Mouse (Mus musculus): ENCODE data around the gene P4hb. TPM values are rescaled to one million over a fixed set of nuclear protein-coding genes. Genes with fewer than 3 reads are reported as not detected.

The P4hb gene
- 831 and 838 TPM in 2 replicates for polyA plus RNA-seq (2015; fragmentation: Nextera tagmentation; extraction: Ambion mirVana)

DNA sequence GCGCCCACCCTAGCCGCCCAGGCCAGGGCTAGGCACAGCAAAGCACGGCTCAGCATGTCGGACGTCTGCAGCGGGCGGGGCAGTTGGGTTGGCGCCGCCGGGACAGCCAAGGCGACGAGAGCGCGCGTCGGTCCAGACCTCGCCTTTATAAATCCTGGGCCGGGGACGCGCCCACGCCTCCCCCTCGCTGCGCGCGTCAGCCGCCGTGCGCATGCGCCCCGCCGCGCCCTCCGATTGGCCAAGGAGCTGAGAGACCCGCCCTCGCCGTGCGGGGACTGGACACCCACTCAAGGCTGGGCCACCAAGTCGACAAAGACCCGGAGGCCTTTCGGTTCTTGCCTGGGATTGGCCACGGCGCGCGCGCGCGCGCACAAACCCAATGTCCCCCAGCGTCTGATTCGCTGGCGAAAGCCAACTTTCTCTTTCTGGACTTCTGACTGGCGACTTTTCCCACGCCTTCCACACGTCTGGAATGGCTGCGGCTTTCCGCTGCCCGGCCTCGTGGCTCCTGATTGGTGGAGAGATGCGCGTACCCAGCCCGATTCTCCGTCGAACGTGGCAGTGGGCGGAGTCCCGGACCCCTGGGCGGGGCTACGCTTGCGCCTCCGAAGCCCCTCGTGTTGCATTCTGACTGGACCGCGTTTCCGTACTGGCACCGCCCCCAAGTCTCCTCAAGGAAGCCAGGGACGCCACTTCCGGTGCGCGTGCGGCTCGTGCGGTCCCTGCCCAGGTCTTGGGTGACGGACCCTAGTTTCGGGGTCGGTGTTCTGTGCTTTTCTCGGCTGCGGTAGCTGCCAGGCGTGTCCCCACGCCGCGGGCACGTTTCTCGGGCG lies at the start of gene P4hb:
TSS of gene P4hb (minus strand) at position 502 of the 833 bp plus-strand sequence.
- H3K9ac ChIP-seq: peak within 1 kb of the TSS; percentile 94
- ATAC-seq (ENCODE audit: insufficient number of reproducible peaks, low FRiP score, low TSS enrichment, low read depth): peak; percentile 96
- H3K27ac ChIP-seq (replicated peaks): peak within 1 kb of the TSS; percentile 98
- H3K9me3 ChIP-seq (replicated peaks): no peaks in the 10 kb centered on the region
- peak within 1 kb of the TSS; percentile 97 for H3K4me3 ChIP-seq (replicated peaks)
- H3K4me2 ChIP-seq (replicated peaks): peak within 1 kb of the TSS; percentile 75
- peaks cover 43% of the 10 kb centered on the region for H3K36me3 ChIP-seq
- WGBS: under 1% methylated on average over 94 of the region's 94 CpGs
- peaks cover 25% of the 10 kb centered on the region for H3K4me1 ChIP-seq
- H3K27me3 ChIP-seq: no peaks in the 10 kb centered on the region

DNA sequence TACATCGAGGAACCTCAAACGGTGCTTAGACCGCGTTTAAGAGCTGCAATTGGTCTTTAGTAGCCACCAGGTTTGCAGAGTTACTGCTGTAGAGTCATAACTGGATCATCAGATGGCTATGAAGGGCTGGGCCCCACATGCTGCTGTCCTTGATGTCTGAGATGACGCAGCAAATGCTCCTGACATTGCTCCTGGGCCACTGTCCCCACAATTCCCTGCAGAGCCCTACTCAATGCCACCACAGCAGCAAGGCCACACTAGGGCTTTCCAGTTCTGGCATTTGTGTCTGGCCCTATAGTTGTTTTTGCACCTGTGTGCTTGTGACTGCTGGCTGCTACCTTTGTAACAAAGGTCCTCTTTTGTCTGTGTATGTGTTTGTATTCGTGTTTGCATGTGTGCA lies 49.8 kb upstream of the P4hb start:
- Histone ChIP-seq H3K27me3 (no peaks in the 10 kb centered on the region), H3K36me3 (peaks cover 56% of the 10 kb centered on the region), H3K27ac (replicated peaks) (no peak overlapping the region), H3K4me3 (replicated peaks) (no peak overlapping the region), H3K4me2 (replicated peaks) (no peak overlapping the region), H3K4me1 (peaks cover 22% of the 10 kb centered on the region), H3K9ac (no peak overlapping the region), H3K9me3 (replicated peaks) (no peaks in the 10 kb centered on the region)
- ATAC-seq (ENCODE audit: insufficient number of reproducible peaks, low FRiP score, low TSS enrichment, low read depth): no peak
- 89% methylated on average over 6 of the region's 6 CpGs for WGBS

DNA sequence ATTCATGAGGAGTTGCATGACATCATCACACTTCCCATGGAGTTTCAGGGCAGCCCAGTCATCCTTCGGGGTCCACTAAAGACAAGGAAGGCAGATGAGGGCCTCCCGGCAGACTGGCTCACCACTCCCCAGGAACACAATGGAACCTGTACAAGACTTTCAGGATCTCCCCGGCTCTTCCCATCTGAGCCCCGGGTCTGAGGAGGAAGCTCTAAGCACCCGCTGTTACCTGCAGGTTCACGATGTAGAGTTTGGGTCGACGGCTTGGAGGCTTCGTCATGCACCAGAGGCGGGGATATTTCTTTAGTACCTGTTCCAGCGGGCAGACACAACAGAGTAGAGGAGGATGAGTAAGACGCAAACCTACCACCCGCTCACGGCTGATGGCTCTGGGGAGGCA lies 47.1 kb upstream of the P4hb start:
- ATAC-seq (ENCODE audit: insufficient number of reproducible peaks, low FRiP score, low TSS enrichment, low read depth): no peak
- no peak overlapping the region for H3K4me3 ChIP-seq (replicated peaks)
- H3K9me3 ChIP-seq (replicated peaks): no peaks in the 10 kb centered on the region
- WGBS: 92% methylated on average over 14 of the region's 14 CpGs
- H3K27ac ChIP-seq (replicated peaks): no peak overlapping the region
- H3K9ac ChIP-seq: no peak overlapping the region
- H3K36me3 ChIP-seq: peaks cover 51% of the 10 kb centered on the region
- no peak overlapping the region for H3K4me2 ChIP-seq (replicated peaks)
- H3K27me3 ChIP-seq: no peaks in the 10 kb centered on the region
- peaks cover 30% of the 10 kb centered on the region for H3K4me1 ChIP-seq

DNA sequence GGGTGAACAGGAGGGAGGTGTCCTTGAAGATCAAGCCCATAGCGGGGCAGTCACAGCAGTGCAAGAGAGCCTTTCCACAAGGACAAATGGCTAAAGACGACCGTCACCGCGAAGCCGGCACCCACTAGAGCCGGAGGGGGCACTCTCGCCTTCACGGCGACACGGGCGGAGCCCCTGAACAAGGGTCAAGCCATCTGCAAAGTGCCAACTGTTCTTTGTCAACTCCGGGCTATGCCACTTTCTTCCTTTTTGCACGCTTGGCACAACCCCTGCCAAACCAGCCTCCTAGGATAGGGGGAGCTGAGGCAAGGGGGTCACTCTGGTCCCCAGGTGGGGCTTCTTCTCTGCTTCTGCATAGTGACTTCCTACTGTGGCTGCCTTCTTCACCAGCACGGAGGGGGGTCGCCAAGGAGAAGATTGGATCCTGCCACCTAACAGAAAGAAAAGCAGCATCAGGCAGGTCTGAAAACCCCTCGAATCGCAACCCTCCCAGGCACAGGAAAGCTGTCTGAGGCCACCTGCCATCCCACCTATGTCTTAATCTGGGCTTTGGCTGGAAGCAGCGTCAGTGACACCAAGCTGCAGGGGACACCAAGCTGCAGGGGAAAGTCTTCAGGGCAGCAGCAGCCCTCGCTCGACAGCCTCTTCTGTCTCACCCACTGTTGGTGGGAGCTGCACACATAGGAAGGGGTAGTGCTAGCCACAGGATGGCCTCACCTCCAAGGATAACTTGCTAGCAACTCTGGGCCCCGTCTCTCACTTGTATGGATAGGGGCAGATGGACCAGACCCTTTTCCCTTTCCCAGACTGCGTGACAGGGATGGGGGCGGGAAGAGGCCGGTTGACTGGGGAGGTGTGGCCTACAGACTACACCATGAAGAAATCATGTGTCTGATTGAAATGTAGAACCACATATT lies 45.8 kb upstream of the P4hb start:
- Histone ChIP-seq H3K4me2 (replicated peaks) (no peak overlapping the region), H3K27me3 (no peaks in the 10 kb centered on the region), H3K27ac (replicated peaks) (no peak overlapping the region), H3K4me3 (replicated peaks) (no peak overlapping the region), H3K36me3 (peaks cover 60% of the 10 kb centered on the region), H3K9ac (no peak overlapping the region), H3K9me3 (replicated peaks) (no peaks in the 10 kb centered on the region), H3K4me1 (peaks cover 21% of the 10 kb centered on the region)
- ATAC-seq (ENCODE audit: insufficient number of reproducible peaks, low FRiP score, low TSS enrichment, low read depth): no peak
- WGBS: 93% methylated on average over 25 of the region's 25 CpGs

DNA sequence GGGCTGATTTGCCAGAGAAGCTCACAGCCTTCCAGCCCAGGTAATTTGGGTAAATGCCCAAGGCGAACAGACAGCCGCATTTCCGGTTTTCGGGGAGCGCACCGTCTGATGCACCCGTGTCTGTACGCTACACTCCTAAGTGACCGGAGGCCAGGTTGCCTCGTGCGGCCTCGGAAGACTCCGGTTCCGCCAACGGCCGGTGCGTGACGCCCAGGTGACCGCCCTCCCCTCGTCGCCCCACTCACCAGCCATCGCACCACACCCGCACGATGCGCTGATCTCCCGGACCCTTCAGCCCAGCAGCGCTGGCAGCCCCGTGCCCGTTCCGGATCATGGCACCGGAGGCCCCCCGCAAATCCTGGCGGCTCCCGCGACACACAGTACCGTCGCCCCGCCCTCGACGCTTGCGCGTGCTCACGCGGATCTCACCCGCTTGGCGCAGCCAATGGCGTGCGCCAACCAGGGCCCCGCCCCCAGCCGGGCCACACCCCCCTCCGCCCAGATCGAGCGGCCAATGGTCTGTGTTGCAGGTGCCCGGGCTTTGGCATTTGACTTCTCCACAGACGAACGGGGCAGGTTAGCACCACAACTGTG lies 44.6 kb upstream of the P4hb start, which contains the start of gene Pcyt2:
TSS of gene Pcyt2 (minus strand) at position 418 of the 594 bp plus-strand sequence.
- H3K9me3 ChIP-seq (replicated peaks): no peaks in the 10 kb centered on the region
- H3K27me3 ChIP-seq: no peaks in the 10 kb centered on the region
- peak within 1 kb of the TSS; percentile 74 for H3K4me2 ChIP-seq (replicated peaks)
- peaks cover 19% of the 10 kb centered on the region for H3K4me1 ChIP-seq
- H3K9ac ChIP-seq: peak within 1 kb of the TSS; percentile 72
- H3K4me3 ChIP-seq (replicated peaks): peak within 1 kb of the TSS; percentile 80
- H3K36me3 ChIP-seq: peaks cover 64% of the 10 kb centered on the region
- WGBS: under 1% methylated on average over 56 of the region's 56 CpGs
- peak; percentile 91 for ATAC-seq (ENCODE audit: insufficient number of reproducible peaks, low FRiP score, low TSS enrichment, low read depth)
- H3K27ac ChIP-seq (replicated peaks): peak within 1 kb of the TSS; percentile 77

DNA sequence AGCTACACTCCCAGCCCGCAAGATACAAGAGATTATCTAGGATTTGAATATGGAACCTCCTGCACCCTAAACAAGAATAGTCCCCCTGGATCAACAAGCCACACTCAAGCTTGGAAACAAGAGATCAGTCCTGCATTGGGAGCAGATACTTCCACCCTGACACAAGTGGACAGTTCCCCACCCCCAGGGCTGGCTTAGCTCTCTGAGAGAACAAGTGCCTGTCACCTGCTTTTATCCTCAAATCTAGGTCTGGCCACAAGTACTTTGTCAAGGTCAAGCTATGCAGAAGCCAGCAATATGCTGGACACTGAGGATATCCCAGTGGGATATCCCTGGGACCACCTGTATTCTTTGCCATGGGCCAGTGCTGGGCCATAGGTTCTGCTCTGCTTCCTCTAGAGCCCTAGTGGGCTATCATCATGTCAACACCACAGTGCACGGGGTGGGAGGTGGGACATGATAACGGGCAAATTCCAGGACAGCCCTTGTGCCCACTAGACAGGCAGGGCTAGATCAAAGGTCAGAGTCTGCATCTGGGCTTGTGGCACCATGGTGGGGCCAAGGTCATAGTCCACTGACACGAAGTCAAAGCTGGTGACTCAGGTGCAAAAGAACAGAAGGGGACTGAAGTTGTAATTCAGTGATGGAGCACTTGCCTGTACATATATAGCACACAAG lies 43.7 kb upstream of the P4hb start:
- Histone ChIP-seq H3K4me2 (replicated peaks) (peak overlapping the region; percentile 74), H3K27me3 (no peaks in the 10 kb centered on the region), H3K27ac (replicated peaks) (0 out of 2 replicates have a peak overlapping the region, but pooled peaks have one; percentile 77), H3K9me3 (replicated peaks) (no peaks in the 10 kb centered on the region), H3K9ac (peak overlapping the region; percentile 72), H3K36me3 (peaks cover 67% of the 10 kb centered on the region), H3K4me1 (peaks cover 19% of the 10 kb centered on the region), H3K4me3 (replicated peaks) (peak overlapping the region; percentile 80)
- WGBS: 43% methylated on average over 4 of the region's 4 CpGs
- no peak for ATAC-seq (ENCODE audit: insufficient number of reproducible peaks, low FRiP score, low TSS enrichment, low read depth)

DNA sequence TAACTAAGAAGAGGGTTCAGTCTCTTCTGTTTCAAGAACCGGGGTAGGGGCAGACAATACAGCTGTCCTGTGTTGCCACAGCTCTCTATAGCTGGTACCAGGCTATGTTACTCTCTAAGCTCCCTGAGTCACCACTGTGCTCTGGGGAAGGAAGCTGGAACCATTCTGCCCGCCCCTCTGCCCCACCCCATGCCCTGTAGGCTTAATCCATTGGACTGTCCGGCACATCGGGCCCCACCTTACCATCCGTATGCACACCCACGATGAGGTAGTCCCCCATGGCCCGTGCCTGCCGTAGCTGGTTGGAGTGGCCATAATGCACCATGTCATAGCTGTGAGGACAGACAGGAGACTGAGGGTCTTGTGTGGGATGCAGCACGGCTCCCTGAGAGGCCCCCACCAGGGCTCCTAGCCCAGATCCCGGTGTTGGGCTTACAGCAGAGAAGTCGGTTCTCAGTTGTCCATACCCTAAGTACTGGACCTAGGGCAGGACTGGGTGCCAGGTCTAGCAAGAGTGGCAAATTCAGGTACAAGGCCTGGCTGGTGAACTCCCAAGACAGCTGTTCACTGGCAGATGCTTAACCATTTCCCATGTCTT lies 42.7 kb upstream of the P4hb start:
- Histone ChIP-seq H3K4me1 (peaks cover 19% of the 10 kb centered on the region), H3K9me3 (replicated peaks) (no peaks in the 10 kb centered on the region), H3K27ac (replicated peaks) (no peak overlapping the region), H3K4me2 (replicated peaks) (no peak overlapping the region), H3K9ac (no peak overlapping the region), H3K36me3 (peaks cover 67% of the 10 kb centered on the region), H3K27me3 (no peaks in the 10 kb centered on the region), H3K4me3 (replicated peaks) (no peak overlapping the region)
- WGBS: 90% methylated on average over 11 of the region's 11 CpGs
- ATAC-seq (ENCODE audit: insufficient number of reproducible peaks, low FRiP score, low TSS enrichment, low read depth): no peak

DNA sequence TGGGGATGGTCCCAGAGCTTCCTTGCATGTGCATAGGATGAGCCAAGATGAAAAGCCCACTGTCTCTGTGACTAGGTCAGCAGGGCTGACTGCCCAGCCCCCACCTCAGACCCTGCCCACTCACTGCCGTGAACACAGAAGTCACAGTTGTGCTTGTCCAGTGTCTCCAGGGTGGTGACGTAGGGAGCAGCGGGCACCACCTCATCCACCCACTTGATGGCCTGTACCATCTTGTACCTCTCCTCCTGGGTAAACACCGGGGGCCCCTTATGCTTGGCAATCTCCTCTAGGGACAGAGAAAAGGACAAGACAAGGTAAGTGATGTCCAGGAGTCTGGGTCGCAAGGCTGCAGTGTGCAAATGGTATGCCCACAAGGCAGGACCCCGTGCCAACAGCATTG lies 42.1 kb upstream of the P4hb start:
- WGBS: 91% methylated on average over 6 of the region's 6 CpGs
- no peak overlapping the region for H3K9ac ChIP-seq
- no peak for ATAC-seq (ENCODE audit: insufficient number of reproducible peaks, low FRiP score, low TSS enrichment, low read depth)
- no peak overlapping the region for H3K4me3 ChIP-seq (replicated peaks)
- no peaks in the 10 kb centered on the region for H3K9me3 ChIP-seq (replicated peaks)
- peaks cover 66% of the 10 kb centered on the region for H3K36me3 ChIP-seq
- H3K27me3 ChIP-seq: no peaks in the 10 kb centered on the region
- H3K4me2 ChIP-seq (replicated peaks): no peak overlapping the region
- H3K27ac ChIP-seq (replicated peaks): no peak overlapping the region
- peaks cover 19% of the 10 kb centered on the region for H3K4me1 ChIP-seq

DNA sequence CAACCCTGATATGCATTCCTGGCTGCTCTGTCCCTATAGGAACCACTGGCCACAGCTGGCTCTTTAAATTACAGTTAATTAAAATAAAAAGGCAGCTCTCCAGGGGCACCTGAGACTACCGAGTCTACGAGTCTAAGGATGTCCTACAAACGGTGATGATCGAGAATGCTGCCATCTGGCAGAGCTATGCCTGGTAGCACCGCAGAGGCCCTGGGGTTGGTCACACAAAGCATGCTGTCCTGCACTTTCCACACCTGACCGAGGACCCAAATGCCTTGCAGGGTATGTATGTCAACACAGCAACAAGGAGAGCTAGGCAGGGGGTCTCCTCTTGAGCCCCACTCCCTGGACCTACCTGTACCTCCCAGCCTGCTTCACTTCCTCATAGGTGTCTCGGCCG lies 40.9 kb upstream of the P4hb start:
- no peak for ATAC-seq (ENCODE audit: insufficient number of reproducible peaks, low FRiP score, low TSS enrichment, low read depth)
- Histone ChIP-seq H3K27ac (replicated peaks) (no peak overlapping the region), H3K27me3 (no peaks in the 10 kb centered on the region), H3K4me1 (peaks cover 21% of the 10 kb centered on the region), H3K9me3 (replicated peaks) (no peaks in the 10 kb centered on the region), H3K9ac (no peak overlapping the region), H3K36me3 (peaks cover 59% of the 10 kb centered on the region), H3K4me3 (replicated peaks) (no peak overlapping the region), H3K4me2 (replicated peaks) (no peak overlapping the region)
- WGBS: 82% methylated on average over 8 of the region's 8 CpGs

DNA sequence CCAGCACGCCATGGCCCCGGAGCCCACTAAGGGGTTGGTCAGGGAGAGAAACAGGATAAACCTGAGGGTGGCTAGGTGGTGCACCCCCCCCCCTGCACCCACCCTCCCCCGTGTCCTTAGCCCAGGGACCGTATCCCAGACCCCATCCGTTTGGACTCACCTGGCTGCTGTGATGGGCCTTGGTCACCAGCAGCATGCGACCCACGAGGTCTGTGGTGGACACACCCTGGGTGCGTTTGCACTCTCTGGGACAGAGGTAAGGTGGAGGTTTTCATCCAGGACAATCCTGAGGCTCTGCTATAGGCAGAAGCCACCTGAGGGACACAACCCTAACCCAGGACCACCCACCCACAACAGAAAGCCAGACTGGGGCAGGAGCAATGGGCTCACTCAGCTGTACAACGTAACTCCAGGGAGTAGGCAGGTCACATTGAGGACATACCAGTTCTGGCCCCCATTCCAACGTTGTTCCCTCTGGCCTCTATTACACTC lies 40.5 kb upstream of the P4hb start:
- H3K36me3 ChIP-seq: peaks cover 55% of the 10 kb centered on the region
- no peak overlapping the region for H3K4me2 ChIP-seq (replicated peaks)
- no peak overlapping the region for H3K27ac ChIP-seq (replicated peaks)
- H3K9me3 ChIP-seq (replicated peaks): no peaks in the 10 kb centered on the region
- no peak overlapping the region for H3K4me3 ChIP-seq (replicated peaks)
- peaks cover 25% of the 10 kb centered on the region for H3K4me1 ChIP-seq
- no peak overlapping the region for H3K9ac ChIP-seq
- WGBS: 94% methylated on average over 10 of the region's 10 CpGs
- H3K27me3 ChIP-seq: 0 out of 2 replicates have a peak, but pooled peaks cover 3% of the 10 kb centered on the region
- no peak for ATAC-seq (ENCODE audit: insufficient number of reproducible peaks, low FRiP score, low TSS enrichment, low read depth)

Measured in embryonic facial prominence, embryonic 15.5 days (tissue).